Mouse (Mus musculus) G1E (cell line): ENCODE results near the gene Spatc1l.

Experiments used
- CTCF ChIP-seq: IDR thresholded peaks from 2 replicates; pipeline ENCODE4 v1.5.1; 2012; ENCODE audit warnings: low read depth, low read length, inconsistent platforms, mixed read lengths
- GATA1 ChIP-seq: IDR thresholded peaks from 2 replicates; pipeline ENCODE4 v1.6.1; 2012; ENCODE audit warnings: borderline replicate concordance, low read length, inconsistent platforms, mixed read lengths
- GATA2 ChIP-seq: IDR thresholded peaks from 2 replicates; pipeline ENCODE4 v1.6.1; 2012; ENCODE audit warnings: low read depth, low read length, inconsistent platforms, borderline replicate concordance
- POLR2AphosphoS5 ChIP-seq: IDR thresholded peaks from 2 replicates; pipeline ENCODE4 v1.6.1; 2012; ENCODE audit warnings: low read depth, low read length, inconsistent platforms; ENCODE audit not compliant: insufficient replicate concordance
- TAL1 ChIP-seq: conservative IDR thresholded peaks from 2 replicates; pipeline ENCODE4 v1.6.1; 2012; ENCODE audit warnings: low read depth, low read length, inconsistent platforms, mixed read lengths

DNA sequence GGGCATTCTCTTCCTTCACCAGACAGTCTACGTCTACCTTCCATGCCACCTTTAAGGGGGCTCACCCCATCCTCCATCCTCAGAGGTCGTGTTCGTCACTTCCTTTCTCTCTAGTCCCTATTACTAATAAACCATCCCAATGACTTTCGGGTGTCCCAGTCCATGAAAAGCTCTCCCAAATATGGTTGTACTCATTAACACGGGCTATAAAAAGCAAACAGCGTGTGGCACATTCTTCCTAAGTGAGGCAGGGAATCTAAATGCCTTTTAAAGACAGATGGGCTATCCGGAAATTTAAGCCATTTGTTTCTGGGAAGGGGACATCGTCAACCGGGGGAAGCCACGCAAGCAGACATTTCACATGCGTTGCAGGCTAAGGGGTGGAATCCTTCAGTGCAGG lies 28.1 kb downstream of the Spatc1l start:
- no peak for TF ChIP-seq GATA1
- TF ChIP-seq CTCF: no peak
- no peak for TF ChIP-seq TAL1
- no peak for TF ChIP-seq POLR2AphosphoS5
- no peak for TF ChIP-seq GATA2
